Mouse (Mus musculus) embryonic facial prominence, embryonic 15.5 days (tissue): ENCODE data around the gene Gm9922. TPM values are rescaled to one million over a fixed set of nuclear protein-coding genes. Genes with fewer than 3 reads are reported as not detected.
A peak's percentile ranks its signal among the peaks of the same experiment; 100 is the strongest.

Experiments
- ATAC-seq: fragments of 200-750 bp; cut with Nextera tagmentation; 2 replicates; pipeline ENCODE4 v1.8.0; 2017; ENCODE audit warnings: low read depth, moderate TSS enrichment; ENCODE audit not compliant: insufficient number of reproducible peaks, low FRiP score, low TSS enrichment
- H3K27ac ChIP-seq: fragments of 300-500 bp; sonication (generic); replicated peaks from 2 replicates; pipeline ENCODE4 v1.5.1; 2015; ENCODE audit warnings: mild to moderate bottlenecking, inconsistent platforms
- H3K27me3 ChIP-seq: fragments of 300-500 bp; sonication (generic); 2 replicates; pipeline ENCODE4 v1.6.1; 2015; ENCODE audit warnings: inconsistent platforms
- H3K36me3 ChIP-seq: fragments of 300-500 bp; sonication (generic); 2 replicates; pipeline ENCODE4 v1.6.1; 2015; ENCODE audit warnings: mild to moderate bottlenecking, inconsistent platforms
- H3K4me1 ChIP-seq: fragments of 300-500 bp; sonication (generic); 2 replicates; pipeline ENCODE4 v1.6.1; 2015; ENCODE audit warnings: inconsistent platforms
- H3K4me2 ChIP-seq: fragments of 300-500 bp; sonication (generic); replicated peaks from 2 replicates; pipeline ENCODE4 v1.6.1; 2015; ENCODE audit warnings: mild to moderate bottlenecking, inconsistent platforms
- H3K4me3 ChIP-seq: fragments of 300-500 bp; sonication (generic); replicated peaks from 2 replicates; pipeline ENCODE4 v1.5.1; 2015; ENCODE audit warnings: mild to moderate bottlenecking, inconsistent platforms
- H3K9ac ChIP-seq: fragments of 300-500 bp; sonication (generic); 2 replicates; pipeline ENCODE4 v1.6.1; 2015; ENCODE audit warnings: inconsistent platforms
- H3K9me3 ChIP-seq: fragments of 300-500 bp; sonication (generic); replicated peaks from 2 replicates; pipeline ENCODE4 v1.6.1; 2016; ENCODE audit warnings: inconsistent platforms
- WGBS: fragments of 180-500 bp; shearing (Covaris S2); methylation state at CpG from one replicate; pipeline ENCODE4 v1.1.7; 2015; 5-methylcytosine and 5-hydroxymethylcytosine counted together
- polyA plus RNA-seq: library from polyadenylated mRNA; unstranded; fragments of >200 nt; fragmentation: Nextera tagmentation; extraction: Ambion mirVana; gene quantifications from 2 replicates; pipeline ENCODE4 v1.2.1, GENCODE M21; 2015

The Gm9922 gene
- polyA plus RNA-seq, 1 experiment from 2014 or later: 5.9 TPM

GRCm38 (mm10) chr14:101748436-101748835, 18.8 kb upstream of the Gm9922 start:
- ATAC-seq: no peak
- WGBS: 80% methylated on average over 7 of the region's 7 CpGs
- H3K27me3 ChIP-seq: no peaks in the 10 kb centered on the region
- H3K27ac ChIP-seq: no peak overlapping the region
- H3K36me3 ChIP-seq: no peaks in the 10 kb centered on the region
- H3K9me3 ChIP-seq: no peaks in the 10 kb centered on the region
- no peak overlapping the region for H3K9ac ChIP-seq
- no peak overlapping the region for H3K4me2 ChIP-seq
- H3K4me1 ChIP-seq: peaks cover 13% of the 10 kb centered on the region; the same call in 1 of the 2 replicates
- H3K4me3 ChIP-seq: no peak overlapping the region

- WGBS: 91% methylated on average over 11 of the region's 11 CpGs
- H3K9me3 ChIP-seq: no peaks in the 10 kb centered on the region
Measured at GRCm38 (mm10) chr14:101747811-101748210, 18.2 kb upstream of the Gm9922 start.

GRCm38 (mm10) chr14:101746635-101747034, 17.0 kb upstream of the Gm9922 start:
- Histone ChIP-seq H3K4me2 (no peak overlapping the region), H3K27me3 (no peaks in the 10 kb centered on the region), H3K4me3 (no peak overlapping the region), H3K27ac (0 out of 2 replicates have a peak overlapping the region, but pooled peaks have one; percentile 11), H3K9me3 (no peaks in the 10 kb centered on the region), H3K4me1 (peaks cover 13% of the 10 kb centered on the region; the same call in 1 of the 2 replicates), H3K9ac (no peak overlapping the region), H3K36me3 (no peaks in the 10 kb centered on the region)
- WGBS: 26% methylated on average over 3 of the region's 3 CpGs
- ATAC-seq: no peak

More at GRCm38 (mm10) chr14:101747811-101748210, 18.2 kb upstream of the Gm9922 start:
- Histone ChIP-seq H3K27me3 (no peaks in the 10 kb centered on the region), H3K36me3 (no peaks in the 10 kb centered on the region), H3K4me1 (peaks cover 13% of the 10 kb centered on the region; the same call in 1 of the 2 replicates), H3K9ac (no peak overlapping the region), H3K27ac (no peak overlapping the region), H3K4me3 (no peak overlapping the region), H3K4me2 (no peak overlapping the region)
- no peak for ATAC-seq

GRCm38 (mm10) chr14:101737501-101737900, 7.9 kb upstream of the Gm9922 start:
- no peaks in the 10 kb centered on the region for H3K27me3 ChIP-seq
- H3K9me3 ChIP-seq: no peaks in the 10 kb centered on the region
- no peaks in the 10 kb centered on the region for H3K36me3 ChIP-seq
- ATAC-seq: no peak
- 84% methylated on average over 4 of the region's 4 CpGs for WGBS
- H3K4me3 ChIP-seq: no peak overlapping the region
- H3K4me1 ChIP-seq: no peaks in the 10 kb centered on the region; the same call in 1 of the 2 replicates
- H3K9ac ChIP-seq: no peak overlapping the region
- H3K4me2 ChIP-seq: no peak overlapping the region
- H3K27ac ChIP-seq: no peak overlapping the region

- Histone ChIP-seq H3K9ac (no peak overlapping the region), H3K4me3 (no peak overlapping the region), H3K27me3 (no peaks in the 10 kb centered on the region), H3K4me2 (no peak overlapping the region), H3K4me1 (peaks cover 12% of the 10 kb centered on the region), H3K9me3 (no peaks in the 10 kb centered on the region), H3K27ac (no peak overlapping the region), H3K36me3 (no peaks in the 10 kb centered on the region)
- no peak for ATAC-seq
- WGBS: 29% methylated on average over 10 of the region's 10 CpGs
Measured at GRCm38 (mm10) chr14:101733542-101734303, 4.1 kb upstream of the Gm9922 start.

GRCm38 (mm10) chr14:101729972-101730692, 518 bp upstream of the Gm9922 start:
- Histone ChIP-seq H3K4me3 (peak overlapping the region; percentile 62), H3K9ac (peak overlapping the region; percentile 56), H3K4me1 (peaks cover 15% of the 10 kb centered on the region), H3K27ac (0 out of 2 replicates have a peak overlapping the region, but pooled peaks have one; percentile 40), H3K4me2 (peak overlapping the region; percentile 94), H3K27me3 (no peaks in the 10 kb centered on the region), H3K9me3 (no peaks in the 10 kb centered on the region), H3K36me3 (no peaks in the 10 kb centered on the region)
- WGBS: 2% methylated on average over 28 of the region's 28 CpGs
- peak; percentile 52 for ATAC-seq

- Histone ChIP-seq H3K36me3 (no peaks in the 10 kb centered on the region), H3K4me2 (no peak overlapping the region), H3K27ac (no peak overlapping the region), H3K9ac (no peak overlapping the region), H3K4me1 (no peaks in the 10 kb centered on the region), H3K9me3 (no peaks in the 10 kb centered on the region), H3K27me3 (no peaks in the 10 kb centered on the region), H3K4me3 (no peak overlapping the region)
- ATAC-seq: no peak
- WGBS: 65% methylated on average over 2 of the region's 2 CpGs
Measured at GRCm38 (mm10) chr14:101714414-101714813, 15.2 kb downstream of the Gm9922 start.

GRCm38 (mm10) chr14:101707088-101707487, 22.5 kb downstream of the Gm9922 start:
- Histone ChIP-seq H3K4me3 (no peak overlapping the region), H3K27me3 (no peaks in the 10 kb centered on the region), H3K9ac (no peak overlapping the region), H3K9me3 (no peaks in the 10 kb centered on the region), H3K36me3 (no peaks in the 10 kb centered on the region), H3K4me1 (no peaks in the 10 kb centered on the region), H3K27ac (no peak overlapping the region), H3K4me2 (no peak overlapping the region)
- ATAC-seq: no peak
- 84% methylated on average over 5 of the region's 5 CpGs for WGBS

- H3K4me1 ChIP-seq: no peaks in the 10 kb centered on the region
- no peak for ATAC-seq
- H3K4me3 ChIP-seq: no peak overlapping the region
- no peak overlapping the region for H3K27ac ChIP-seq
- H3K9me3 ChIP-seq: no peaks in the 10 kb centered on the region
- H3K27me3 ChIP-seq: no peaks in the 10 kb centered on the region
- 68% methylated on average over 4 of the region's 4 CpGs for WGBS
- H3K36me3 ChIP-seq: no peaks in the 10 kb centered on the region
- H3K4me2 ChIP-seq: no peak overlapping the region
- no peak overlapping the region for H3K9ac ChIP-seq
Measured at GRCm38 (mm10) chr14:101704479-101704878, 25.1 kb downstream of the Gm9922 start.

- H3K27me3 ChIP-seq: no peaks in the 10 kb centered on the region
- H3K4me1 ChIP-seq: no peaks in the 10 kb centered on the region
- no peaks in the 10 kb centered on the region for H3K9me3 ChIP-seq
- H3K36me3 ChIP-seq: no peaks in the 10 kb centered on the region
- WGBS: 59% methylated on average over 2 of the region's 2 CpGs
- no peak overlapping the region for H3K27ac ChIP-seq
- H3K9ac ChIP-seq: no peak overlapping the region
- no peak for ATAC-seq
- no peak overlapping the region for H3K4me3 ChIP-seq
- no peak overlapping the region for H3K4me2 ChIP-seq
Measured at GRCm38 (mm10) chr14:101688406-101688805, 41.2 kb downstream of the Gm9922 start.

GRCm38 (mm10) chr14:101687696-101688095, 41.9 kb downstream of the Gm9922 start:
- no peaks in the 10 kb centered on the region for H3K4me1 ChIP-seq
- H3K4me2 ChIP-seq: no peak overlapping the region
- H3K27ac ChIP-seq: no peak overlapping the region
- no peaks in the 10 kb centered on the region for H3K36me3 ChIP-seq
- no peaks in the 10 kb centered on the region for H3K9me3 ChIP-seq
- WGBS: 90% methylated on average over 6 of the region's 6 CpGs
- H3K4me3 ChIP-seq: no peak overlapping the region
- H3K27me3 ChIP-seq: no peaks in the 10 kb centered on the region
- no peak for ATAC-seq
- H3K9ac ChIP-seq: no peak overlapping the region
